ENCODE assay signal across 8 mouse cellular contexts in the genomic region with DNA sequence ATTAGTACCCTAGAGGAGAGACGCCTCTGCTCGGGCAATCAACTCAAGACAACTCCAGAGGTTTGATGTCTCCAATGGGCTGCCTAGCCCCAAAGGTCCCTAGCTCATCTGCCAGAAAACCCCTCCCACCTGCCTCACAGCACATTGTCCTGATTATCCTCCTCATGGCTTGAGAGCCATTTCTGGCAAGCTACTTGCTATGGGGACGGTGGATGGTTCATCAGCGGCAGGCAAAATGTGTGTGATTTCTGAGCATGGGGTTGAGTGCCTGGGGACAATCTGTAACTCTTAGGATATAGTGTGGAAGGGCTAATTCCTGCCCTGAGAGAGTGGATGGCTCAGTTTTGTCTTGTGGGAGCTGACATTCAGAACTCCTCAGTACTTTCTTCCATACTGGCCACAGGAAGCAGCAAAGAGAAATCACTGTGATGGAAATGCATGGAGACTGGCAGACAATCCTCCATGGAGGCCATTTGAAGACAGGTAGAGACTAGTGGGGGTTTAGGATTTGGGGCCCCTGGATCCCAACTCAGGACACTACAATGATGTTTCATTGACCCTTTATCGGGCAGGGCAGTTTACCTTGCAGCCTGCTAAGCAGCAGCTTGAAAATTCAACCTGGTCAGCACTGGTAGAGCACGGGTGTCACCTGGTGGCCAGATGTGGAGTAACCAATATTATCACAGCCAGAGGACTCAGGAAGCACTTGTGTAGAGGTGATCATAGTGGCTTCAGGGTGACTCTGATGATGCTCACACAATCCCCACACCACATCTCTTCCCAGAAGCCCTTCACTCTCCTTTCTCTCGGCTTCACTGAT.
A peak's percentile ranks its signal among the peaks of the same experiment; 100 is the strongest.
DNase-seq lines count a peak whose midpoint lies in the region; ATAC-seq and TF ChIP-seq lines count a peak whose summit lies in the region.

No protein-coding gene starts in this region.

- no peak overlapping the region for H3K4me3 ChIP-seq in CH12.LX (replicated peaks in 1 of 3; ENCODE audit: low read depth in 2 of 3, low read length in 2 of 3, poor library complexity in 1 of 3)
- no peak overlapping the region for H3K4me3 ChIP-seq in embryonic facial prominence, embryonic 13.5 days
- H3K4me3 ChIP-seq in heart, embryonic 11.5 days (ENCODE audit: low read depth, low read length) = no peak overlapping the region
- H3K4me3 ChIP-seq in kidney, embryonic 16.5 days (ENCODE audit: low read length) = no peak overlapping the region
- no peak overlapping the region for H3K4me3 ChIP-seq in liver, embryonic 14.5 days (ENCODE audit: insufficient read depth in 1 of 2, low read depth in 2 of 2, low read length in 2 of 2)
- no peak overlapping the region for H3K4me3 ChIP-seq in neural tube, embryonic 13.5 days

- WGBS in embryonic facial prominence, embryonic 13.5 days = 49% methylated on average over 7 of the region's 7 CpGs
- WGBS in heart, embryonic 11.5 days (ENCODE audit: insufficient replicate concordance) = 55% methylated on average over 7 of the region's 7 CpGs
- 55% methylated on average over 7 of the region's 7 CpGs for WGBS in kidney, embryonic 16.5 days
- WGBS in liver, embryonic 14.5 days (ENCODE audit: insufficient replicate concordance) = 48% methylated on average over 7 of the region's 7 CpGs
- 59% methylated on average over 7 of the region's 7 CpGs for WGBS in neural tube, embryonic 13.5 days

- in situ Hi-C loops in CH12.LX (cut with MboI; ENCODE audit: low pct_ligation_motif_present, low pct_unique_long_range_greater_than_20kb, low sequenced_read_pairs) = loop anchor here (5.0 kb wide), 1 partner anchor 44 kb away; no protein-coding TSS in a partner anchor

- dilution Hi-C loops in CH12.LX (cut with MboI; ENCODE audit: extremely low pct_ligation_motif_present, extremely low pct_unique_long_range_greater_than_20kb, low sequenced_read_pairs) = no loop called here

- no peak overlapping the region for H3K4me2 ChIP-seq in CH12.LX (ENCODE audit: insufficient read depth, low read depth, poor library complexity, severe bottlenecking)
- H3K4me2 ChIP-seq in embryonic facial prominence, embryonic 13.5 days = no peak overlapping the region
- no peak overlapping the region for H3K4me2 ChIP-seq in heart, embryonic 11.5 days
- H3K4me2 ChIP-seq in kidney, embryonic 16.5 days (replicated peaks; ENCODE audit: low read depth, low read length) = no peak overlapping the region
- H3K4me2 ChIP-seq in liver, embryonic 14.5 days (ENCODE audit: low read depth) = no peak overlapping the region
- no peak overlapping the region for H3K4me2 ChIP-seq in neural tube, embryonic 13.5 days

- no peak for TF ChIP-seq POLR2A in CH12.LX (IDR thresholded peaks at IDR 0.05; ENCODE audit: low read depth, low read length)

- no peak for TF ChIP-seq EP300 in CH12.LX (IDR thresholded peaks at IDR 0.05; ENCODE audit: low read length)
- TF ChIP-seq EP300 in liver, embryonic 14.5 days (IDR thresholded peaks at IDR 0.05; ENCODE audit: low read depth) = no peak

- H3K27me3 ChIP-seq in CH12.LX (replicated peaks) = no peaks in the 10 kb centered on the region
- H3K27me3 ChIP-seq in embryonic facial prominence, embryonic 13.5 days = no peaks in the 10 kb centered on the region
- H3K27me3 ChIP-seq in heart, embryonic 11.5 days (ENCODE audit: control insufficient read depth, insufficient read depth, low read length) = no peaks in the 10 kb centered on the region
- no peaks in the 10 kb centered on the region for H3K27me3 ChIP-seq in kidney, embryonic 16.5 days (ENCODE audit: insufficient read depth, low read length)
- H3K27me3 ChIP-seq in liver, embryonic 14.5 days (ENCODE audit: control insufficient read depth, insufficient read depth, low read length) = no peaks in the 10 kb centered on the region
- no peaks in the 10 kb centered on the region for H3K27me3 ChIP-seq in neural tube, embryonic 13.5 days

- H3K9me3 ChIP-seq in CH12.LX (replicated peaks; ENCODE audit: low read length) = no peaks in the 10 kb centered on the region
- H3K9me3 ChIP-seq in embryonic facial prominence, embryonic 13.5 days = no peaks in the 10 kb centered on the region
- no peaks in the 10 kb centered on the region for H3K9me3 ChIP-seq in heart, embryonic 11.5 days (replicated peaks; ENCODE audit: control insufficient read depth, low read length)
- H3K9me3 ChIP-seq in kidney, embryonic 16.5 days (ENCODE audit: low read length) = no peaks in the 10 kb centered on the region
- no peaks in the 10 kb centered on the region for H3K9me3 ChIP-seq in liver, embryonic 14.5 days (ENCODE audit: control insufficient read depth, low read length)
- H3K9me3 ChIP-seq in neural tube, embryonic 13.5 days = no peaks in the 10 kb centered on the region

- H3K27ac ChIP-seq in CH12.LX (ENCODE audit: insufficient read depth, low read depth) = no peak overlapping the region
- H3K27ac ChIP-seq in embryonic facial prominence, embryonic 13.5 days = no peak overlapping the region
- no peak overlapping the region for H3K27ac ChIP-seq in heart, embryonic 11.5 days (ENCODE audit: low read depth, low read length)
- H3K27ac ChIP-seq in kidney, embryonic 16.5 days (ENCODE audit: low read length) = no peak overlapping the region
- H3K27ac ChIP-seq in liver, embryonic 14.5 days = no peak overlapping the region
- H3K27ac ChIP-seq in neural tube, embryonic 13.5 days (replicated peaks) = no peak overlapping the region

- H3K36me3 ChIP-seq in CH12.LX (replicated peaks in 1 of 2; ENCODE audit: control insufficient read depth in 1 of 2, insufficient read depth in 1 of 2, low read length in 1 of 2) = no peaks in the 10 kb centered on the region
- H3K36me3 ChIP-seq in embryonic facial prominence, embryonic 13.5 days = no peaks in the 10 kb centered on the region
- no peaks in the 10 kb centered on the region for H3K36me3 ChIP-seq in heart, embryonic 11.5 days (ENCODE audit: control insufficient read depth, insufficient read depth, low read length)
- H3K36me3 ChIP-seq in kidney, embryonic 16.5 days (ENCODE audit: insufficient read depth, low read length) = no peaks in the 10 kb centered on the region
- H3K36me3 ChIP-seq in liver, embryonic 14.5 days (replicated peaks; ENCODE audit: control insufficient read depth, insufficient read depth, low read depth) = no peaks in the 10 kb centered on the region
- H3K36me3 ChIP-seq in neural tube, embryonic 13.5 days = no peaks in the 10 kb centered on the region

- TF ChIP-seq RAD21 in CH12.LX (IDR thresholded peaks at IDR 0.05; ENCODE audit: low read depth, low read length) = peak; percentile 96

- TF ChIP-seq CTCF in CH12.LX (conservative IDR thresholded peaks at IDR 0.05 in 1 of 2, IDR thresholded peaks at IDR 0.05 in 1 of 2; ENCODE audit: low read depth in 2 of 2, low read length in 2 of 2) = peak; percentile 90 to 94
- TF ChIP-seq CTCF in liver, embryonic 14.5 days (IDR thresholded peaks at IDR 0.05; ENCODE audit: low read depth) = peak; percentile 78

- no peaks in the 10 kb centered on the region for H3K4me1 ChIP-seq in CH12.LX (ENCODE audit: control insufficient read depth in 1 of 2, insufficient read depth in 2 of 2)
- H3K4me1 ChIP-seq in embryonic facial prominence, embryonic 13.5 days = no peaks in the 10 kb centered on the region
- H3K4me1 ChIP-seq in heart, embryonic 11.5 days (ENCODE audit: control insufficient read depth, insufficient read depth, low read length) = no peaks in the 10 kb centered on the region
- H3K4me1 ChIP-seq in kidney, embryonic 16.5 days (ENCODE audit: insufficient read depth, low read length) = no peaks in the 10 kb centered on the region
- H3K4me1 ChIP-seq in liver, embryonic 14.5 days (replicated peaks; ENCODE audit: control insufficient read depth in 2 of 2, insufficient read depth in 2 of 2, low read length in 1 of 2) = no peaks in the 10 kb centered on the region
- H3K4me1 ChIP-seq in neural tube, embryonic 13.5 days (replicated peaks) = no peaks in the 10 kb centered on the region; the same call in 1 of the 2 replicates

- 0 out of 2 replicates have a peak, but pooled peaks have one; percentile 20 for ATAC-seq in embryonic facial prominence, embryonic 13.5 days (ENCODE audit: insufficient number of reproducible peaks, insufficient read depth, low FRiP score, low TSS enrichment, low read depth)
- ATAC-seq in heart, embryonic 11.5 days (replicated peaks; ENCODE audit: insufficient number of reproducible peaks, low FRiP score, low TSS enrichment) = 0 out of 2 replicates have a peak, but pooled peaks have one; percentile 18
- ATAC-seq in kidney, embryonic 16.5 days (ENCODE audit: low FRiP score, low TSS enrichment) = peak; percentile 82; the same call in 1 of the 2 replicates
- no peak for ATAC-seq in liver, embryonic 14.5 days (ENCODE audit: insufficient read depth)
- ATAC-seq in neural tube, embryonic 13.5 days (ENCODE audit: low read depth) = peak; percentile 91

- no peaks in the 10 kb centered on the region for H3K79me2 ChIP-seq in CH12.LX (replicated peaks; ENCODE audit: control insufficient read depth, extremely low read depth, insufficient read depth, poor library complexity, severe bottlenecking)

- peak; percentile 63 for DNase-seq in CH12.LX (ENCODE audit: extremely low read depth)
- DNase-seq in adrenal gland, postnatal 36 days = peak; percentile 45 to 58
- no peak for DNase-seq in liver, embryonic 14.5 days (ENCODE audit: low read depth in 3 of 3, low spot score in 3 of 3)
- DNase-seq in telencephalon, adult 2 months (ENCODE audit: low read depth, low spot score) = peak; percentile 33

- no peak overlapping the region for H3K9ac ChIP-seq in CH12.LX (ENCODE audit: insufficient read depth, low read depth)
- no peak overlapping the region for H3K9ac ChIP-seq in embryonic facial prominence, embryonic 13.5 days
- no peak overlapping the region for H3K9ac ChIP-seq in heart, embryonic 11.5 days (ENCODE audit: low read depth, low read length)
- H3K9ac ChIP-seq in kidney, embryonic 16.5 days (replicated peaks; ENCODE audit: low read length) = no peak overlapping the region
- H3K9ac ChIP-seq in liver, embryonic 14.5 days (replicated peaks) = no peak overlapping the region
- H3K9ac ChIP-seq in neural tube, embryonic 13.5 days = no peak overlapping the region

TF ChIP-seq in CH12.LX, 34 proteins besides CTCF, POLR2A, EP300 and RAD21:
- TF ChIP-seq GABPA (IDR thresholded peaks at IDR 0.05; ENCODE audit: insufficient replicate concordance, low read depth, low read length) = no peak
- peak; percentile 55; the same call in 1 of the 2 replicates for TF ChIP-seq ZC3H11A (IDR thresholded peaks at IDR 0.05; ENCODE audit: low read depth, low read length)
- TF ChIP-seq MAZ (IDR thresholded peaks at IDR 0.05; ENCODE audit: low read depth, low read length) = no peak
- TF ChIP-seq MXI1 (IDR thresholded peaks at IDR 0.05; ENCODE audit: low read depth, low read length) = no peak
- TF ChIP-seq SMC3 (IDR thresholded peaks at IDR 0.05; ENCODE audit: low read depth, low read length) = peak; percentile 91
- TF ChIP-seq KAT2A (IDR thresholded peaks at IDR 0.05; ENCODE audit: insufficient replicate concordance, low read length) = no peak
- TF ChIP-seq SIN3A (IDR thresholded peaks at IDR 0.05; ENCODE audit: low read length) = no peak
- no peak for TF ChIP-seq MAX (IDR thresholded peaks at IDR 0.05; ENCODE audit: low read length)
- no peak for TF ChIP-seq IRF4 (IDR thresholded peaks at IDR 0.05; ENCODE audit: low read depth, low read length)
- no peak for TF ChIP-seq HCFC1 (IDR thresholded peaks at IDR 0.05; ENCODE audit: low read depth, low read length)

Comparison
In these comparisons a context has a peak if more than half of its experiments do, and no peak if none do; other contexts are left out.
1. DNase-seq: peak in CH12.LX (single experiment), adrenal gland, postnatal 36 days (2 of 2) and telencephalon, adult 2 months (single experiment); none in liver, embryonic 14.5 days (0 of 3).